Mouse (Mus musculus): ENCODE measurements around the gene Pih1d1. TPM values are rescaled to one million over a fixed set of nuclear protein-coding genes. Genes with fewer than 3 reads are reported as not detected.
"Not testable (repeated sequence)": the region's sequence is repeated elsewhere in the genome, so short reads cannot be mapped to it uniquely, and the experiment has no call there.

Pih1d1 gene
- total RNA-seq, 1 experiment = 70.2 TPM

- in situ Hi-C loops (cut with MboI; ENCODE audit: low sequenced_read_pairs in 2 of 2, unreplicated experiment in 2 of 2) = no loop called here
- H3K36me3 ChIP-seq (ENCODE audit: control insufficient read depth, insufficient read depth, low read length, poor library complexity, severe bottlenecking) = no peaks in the 10 kb centered on the region
- H3K9ac ChIP-seq (ENCODE audit: insufficient read depth, low read depth, low read length, poor library complexity, severe bottlenecking) = no peak overlapping the region
- DNase-seq (ENCODE audit: low read depth, low spot score) = no peak
- no peak for TF ChIP-seq ZNF384 (IDR thresholded peaks at IDR 0.05; ENCODE audit: low read depth, low read length)
- TF ChIP-seq HCFC1 (IDR thresholded peaks at IDR 0.05; ENCODE audit: borderline replicate concordance, insufficient read depth, low read length) = no peak
- no peak for TF ChIP-seq CHD2 (IDR thresholded peaks at IDR 0.05; ENCODE audit: low read depth, low read length)
- TF ChIP-seq MAFK (IDR thresholded peaks at IDR 0.05; ENCODE audit: insufficient read depth, low read depth, low read length) = no peak
- no peak for TF ChIP-seq ZC3H11A (IDR thresholded peaks at IDR 0.05; ENCODE audit: borderline replicate concordance, low read depth, low read length)
- peaks cover 2 to 30% of the 10 kb centered on the region in 2 experiments; a peak in 3 of 4 replicates for H3K4me1 ChIP-seq (ENCODE audit: control insufficient read depth in 2 of 2, insufficient read depth in 2 of 2, low read length in 2 of 2, poor library complexity in 1 of 2)
- H3K4me3 ChIP-seq (ENCODE audit: insufficient read depth in 1 of 2, low read depth in 1 of 2, low read length in 2 of 2, poor library complexity in 1 of 2, severe bottlenecking in 1 of 2) = 0 out of 4 replicates have a peak overlapping the region, but pooled peaks of 1 of the 2 experiments have one; percentile 20
- no peak overlapping the region for H3K27ac ChIP-seq (ENCODE audit: insufficient read depth, low read depth, low read length, poor library complexity, severe bottlenecking)
- no peaks in the 10 kb centered on the region for H3K9me3 ChIP-seq (ENCODE audit: control insufficient read depth, insufficient read depth, low read depth, low read length)
Observed at GRCm38 (mm10) chr7:45172974-45173373, 18.9 kb downstream of the Pih1d1 start.

- H3K9ac ChIP-seq (ENCODE audit: insufficient read depth, low read depth, low read length, poor library complexity, severe bottlenecking); H3K36me3 ChIP-seq (ENCODE audit: control insufficient read depth, insufficient read depth, low read length, poor library complexity, severe bottlenecking); H3K4me3 ChIP-seq (ENCODE audit: insufficient read depth in 1 of 2, low read depth in 1 of 2, low read length in 2 of 2, poor library complexity in 1 of 2, severe bottlenecking in 1 of 2); H3K27ac ChIP-seq (ENCODE audit: insufficient read depth, low read depth, low read length, poor library complexity, severe bottlenecking); in situ Hi-C loops (cut with MboI; ENCODE audit: low sequenced_read_pairs in 2 of 2, unreplicated experiment in 2 of 2); H3K9me3 ChIP-seq (ENCODE audit: control insufficient read depth, insufficient read depth, low read depth, low read length); DNase-seq (ENCODE audit: low read depth, low spot score): not testable (repeated sequence)
- peaks cover 2 to 26% of the 10 kb centered on the region in 2 experiments; a peak in 3 of 4 replicates for H3K4me1 ChIP-seq (ENCODE audit: control insufficient read depth in 2 of 2, insufficient read depth in 2 of 2, low read length in 2 of 2, poor library complexity in 1 of 2)
Observed at GRCm38 (mm10) chr7:45173772-45174171, 19.7 kb downstream of the Pih1d1 start.

- H3K4me1 ChIP-seq (ENCODE audit: control insufficient read depth in 2 of 2, insufficient read depth in 2 of 2, low read length in 2 of 2, poor library complexity in 1 of 2) = peaks cover 2 to 25% of the 10 kb centered on the region in 2 experiments; a peak in 3 of 4 replicates
- H3K9me3 ChIP-seq (ENCODE audit: control insufficient read depth, insufficient read depth, low read depth, low read length) = no peaks in the 10 kb centered on the region
- H3K9ac ChIP-seq (ENCODE audit: insufficient read depth, low read depth, low read length, poor library complexity, severe bottlenecking) = no peak overlapping the region
- no peak for TF ChIP-seq ZNF384 (IDR thresholded peaks at IDR 0.05; ENCODE audit: low read depth, low read length)
- TF ChIP-seq ZC3H11A (IDR thresholded peaks at IDR 0.05; ENCODE audit: borderline replicate concordance, low read depth, low read length) = no peak
- no peak for TF ChIP-seq MAFK (IDR thresholded peaks at IDR 0.05; ENCODE audit: insufficient read depth, low read depth, low read length)
- no peak for TF ChIP-seq HCFC1 (IDR thresholded peaks at IDR 0.05; ENCODE audit: borderline replicate concordance, insufficient read depth, low read length)
- TF ChIP-seq CHD2 (IDR thresholded peaks at IDR 0.05; ENCODE audit: low read depth, low read length) = no peak
- in situ Hi-C loops (cut with MboI; ENCODE audit: low sequenced_read_pairs in 2 of 2, unreplicated experiment in 2 of 2) = no loop called here
- H3K4me3 ChIP-seq (ENCODE audit: insufficient read depth in 1 of 2, low read depth in 1 of 2, low read length in 2 of 2, poor library complexity in 1 of 2, severe bottlenecking in 1 of 2) = peak overlapping the region; percentile 17 to 68; a peak in 2 of 4 replicates
- H3K27ac ChIP-seq (ENCODE audit: insufficient read depth, low read depth, low read length, poor library complexity, severe bottlenecking) = no peak overlapping the region
- DNase-seq (ENCODE audit: low read depth, low spot score) = no peak
- H3K36me3 ChIP-seq (ENCODE audit: control insufficient read depth, insufficient read depth, low read length, poor library complexity, severe bottlenecking) = no peaks in the 10 kb centered on the region
Observed at GRCm38 (mm10) chr7:45174567-45175280, 20.6 kb downstream of the Pih1d1 start.

- no peak overlapping the region for H3K9ac ChIP-seq (ENCODE audit: insufficient read depth, low read depth, low read length, poor library complexity, severe bottlenecking)
Observed at GRCm38 (mm10) chr7:45175398-45175797, 21.3 kb downstream of the Pih1d1 start.

More at GRCm38 (mm10) chr7:45175398-45175797, 21.3 kb downstream of the Pih1d1 start:
- DNase-seq (ENCODE audit: low read depth, low spot score) = no peak
- Histone ChIP-seq H3K27ac (ENCODE audit: insufficient read depth, low read depth, low read length, poor library complexity, severe bottlenecking) (no peak overlapping the region), H3K9me3 (ENCODE audit: control insufficient read depth, insufficient read depth, low read depth, low read length) (no peaks in the 10 kb centered on the region), H3K4me1 (ENCODE audit: control insufficient read depth in 2 of 2, insufficient read depth in 2 of 2, low read length in 2 of 2, poor library complexity in 1 of 2) (peaks cover 2 to 25% of the 10 kb centered on the region in 2 experiments; a peak in 3 of 4 replicates), H3K4me3 (ENCODE audit: insufficient read depth in 1 of 2, low read depth in 1 of 2, low read length in 2 of 2, poor library complexity in 1 of 2, severe bottlenecking in 1 of 2) (peak overlapping the region; percentile 17 to 68; a peak in 1 of 4 replicates), H3K36me3 (ENCODE audit: control insufficient read depth, insufficient read depth, low read length, poor library complexity, severe bottlenecking) (no peaks in the 10 kb centered on the region)
- in situ Hi-C loops (cut with MboI; ENCODE audit: low sequenced_read_pairs in 2 of 2, unreplicated experiment in 2 of 2) = no loop called here
- no peak for TF ChIP-seq ZNF384 (IDR thresholded peaks at IDR 0.05; ENCODE audit: low read depth, low read length)
- no peak for TF ChIP-seq ZC3H11A (IDR thresholded peaks at IDR 0.05; ENCODE audit: borderline replicate concordance, low read depth, low read length)
- no peak for TF ChIP-seq MAFK (IDR thresholded peaks at IDR 0.05; ENCODE audit: insufficient read depth, low read depth, low read length)
- TF ChIP-seq CHD2 (IDR thresholded peaks at IDR 0.05; ENCODE audit: low read depth, low read length) = no peak
- TF ChIP-seq HCFC1 (IDR thresholded peaks at IDR 0.05; ENCODE audit: borderline replicate concordance, insufficient read depth, low read length) = no peak
